Mouse (Mus musculus) brain, embryonic 14.5 days (tissue): ENCODE data around the gene Stkld1. TPM values are rescaled to one million over a fixed set of nuclear protein-coding genes. Genes with fewer than 3 reads are reported as not detected.

Experiments
- DNase-seq: peaks from one replicate; pipeline ENCODE4 v3.0.0-alpha.2; 2011; ENCODE audit warnings: low read depth
- CTCF ChIP-seq: fragments of 200-500 bp; IDR thresholded peaks from 2 replicates; pipeline ENCODE4 v1.5.1; 2012; ENCODE audit warnings: inconsistent platforms, mild to moderate bottlenecking, moderate library complexity, borderline replicate concordance; ENCODE audit not compliant: insufficient read depth, insufficient read length; ENCODE audit errors: extremely low read depth
- POLR2A ChIP-seq: fragments of 200-500 bp; IDR thresholded peaks from 2 replicates; pipeline ENCODE4 v1.6.1; 2012; ENCODE audit warnings: mild to moderate bottlenecking, inconsistent platforms, borderline replicate concordance; ENCODE audit not compliant: poor library complexity, insufficient read depth, insufficient read length, severe bottlenecking; ENCODE audit errors: extremely low read depth
- polyA plus RNA-seq: library from polyadenylated mRNA; depleted of rRNA; stranded (reverse); fragments of >200 nt; gene quantifications from 2 replicates; pipeline ENCODE4 v1.2.3, GENCODE M21; 2012; rRNA removed

The Stkld1 gene
- polyA plus RNA-seq, 1 experiment, result 0.23 TPM

DNA sequence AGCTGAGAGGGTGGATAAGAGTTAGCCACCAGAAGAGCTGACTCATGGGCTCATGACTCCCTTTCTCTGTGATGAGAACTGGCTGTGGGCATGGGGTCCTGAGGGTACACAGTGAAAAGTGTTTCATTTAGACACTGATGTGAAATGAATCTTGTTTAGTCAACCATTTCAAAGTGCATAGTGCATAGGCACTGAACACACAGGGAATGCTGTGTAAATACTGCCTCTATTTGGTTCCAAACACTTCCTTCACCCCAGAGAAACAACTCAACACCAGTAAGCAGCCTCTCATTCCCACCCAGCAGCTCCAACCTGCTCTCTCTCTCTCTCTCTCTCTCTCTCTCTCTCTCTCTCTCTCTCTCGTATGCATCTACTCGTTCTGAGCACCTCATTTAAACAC is 50.3 kb downstream of the Stkld1 start:
- DNase-seq, result no peak
- TF ChIP-seq CTCF (no peak), POLR2A (no peak)

- DNase-seq, result no peak
- TF ChIP-seq POLR2A (no peak), CTCF (no peak)
Measured at GRCm38 (mm10) chr2:26984640-26985039, 50.8 kb downstream of the Stkld1 start.

GRCm38 (mm10) chr2:26993936-26994335 is 60.1 kb downstream of the Stkld1 start:
- no peak for TF ChIP-seq POLR2A
- TF ChIP-seq CTCF, result no peak
- DNase-seq, result no peak

DNA sequence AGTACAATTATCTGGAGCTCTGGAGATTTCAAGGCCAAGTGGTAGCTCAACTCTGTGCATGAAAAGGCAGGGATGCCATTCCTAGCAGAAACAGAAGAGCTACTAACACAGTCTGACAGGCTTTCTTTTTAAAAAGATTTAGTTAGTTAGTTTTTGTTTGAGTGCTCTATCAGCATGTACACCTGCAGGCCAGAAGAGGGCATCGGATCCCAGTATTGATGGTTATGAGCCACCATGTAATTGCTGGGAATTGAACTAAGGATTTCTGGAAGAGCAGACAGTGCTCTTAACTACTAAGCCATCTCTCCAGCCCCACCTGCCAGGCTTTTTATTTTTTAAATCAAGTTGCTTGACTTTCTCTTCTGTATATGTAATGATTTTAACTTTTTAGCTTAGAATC is 63.7 kb downstream of the Stkld1 start:
- peak; percentile 17; the same call in 1 of the 2 replicates for TF ChIP-seq CTCF
- TF ChIP-seq POLR2A, result no peak

GRCm38 (mm10) chr2:26997993-26998392 is 64.1 kb downstream of the Stkld1 start:
- no peak for TF ChIP-seq POLR2A
- no peak for DNase-seq

More for the DNA sequence above, 63.7 kb downstream of the Stkld1 start:
- peak; percentile 6 for DNase-seq

Other genes with a start within 250 kb of the Stkld1 start
- not detected in 2 replicates for gene Abo, start 69.1 kb upstream of the Stkld1 start, polyA plus RNA-seq
- 24.6 and 30.1 TPM in 2 replicates for gene Surf6, start 31.2 kb upstream of the Stkld1 start, polyA plus RNA-seq
- gene Med22, start 23.4 kb upstream of the Stkld1 start, polyA plus RNA-seq, result 119 and 181 TPM in 2 replicates
- gene Rpl7a, start 23.3 kb upstream of the Stkld1 start, polyA plus RNA-seq, result 1,440 and 1,580 TPM in 2 replicates
- 51.2 and 56.7 TPM in 2 replicates for gene Surf2, start 17.7 kb upstream of the Stkld1 start, polyA plus RNA-seq
- 60.6 and 68.5 TPM in 2 replicates for gene Surf1, start 17.5 kb upstream of the Stkld1 start, polyA plus RNA-seq
- 97.7 and 102 TPM in 2 replicates for gene Surf4, start 119 bp upstream of the Stkld1 start, polyA plus RNA-seq
- gene Rexo4, start 30.3 kb downstream of the Stkld1 start, polyA plus RNA-seq, result 40.8 and 46.6 TPM in 2 replicates
- 0.12 TPM in 1 of 2 replicates, not detected in the other for gene Adamts13, start 39.4 kb downstream of the Stkld1 start, polyA plus RNA-seq
- gene Cacfd1, start 75.9 kb downstream of the Stkld1 start, polyA plus RNA-seq, result 95.9 and 110 TPM in 2 replicates
- 7.2 and 8.2 TPM in 2 replicates for gene Slc2a6, start 94.0 kb downstream of the Stkld1 start, polyA plus RNA-seq
- 0.26 and 0.73 TPM in 2 replicates for gene Mymk, start 138.1 kb downstream of the Stkld1 start, polyA plus RNA-seq
- gene Adamtsl2, start 145.3 kb downstream of the Stkld1 start, polyA plus RNA-seq, result 12.1 and 14.3 TPM in 2 replicates
- 5.6 and 7.2 TPM in 2 replicates for gene Fam163b, start 208.4 kb downstream of the Stkld1 start, polyA plus RNA-seq
- gene Dbh, start 231.2 kb downstream of the Stkld1 start, polyA plus RNA-seq, result 0.88 and 2.7 TPM in 2 replicates